Mouse (Mus musculus): ENCODE measurements around the gene Pidd1. TPM values are rescaled to one million over a fixed set of nuclear protein-coding genes. Genes with fewer than 3 reads are reported as not detected.
A peak's percentile ranks its signal among the peaks of the same experiment; 100 is the strongest.

Gene Pidd1
- polyA plus RNA-seq, 1 experiment from 2014 or later: 11.5 TPM

DNA sequence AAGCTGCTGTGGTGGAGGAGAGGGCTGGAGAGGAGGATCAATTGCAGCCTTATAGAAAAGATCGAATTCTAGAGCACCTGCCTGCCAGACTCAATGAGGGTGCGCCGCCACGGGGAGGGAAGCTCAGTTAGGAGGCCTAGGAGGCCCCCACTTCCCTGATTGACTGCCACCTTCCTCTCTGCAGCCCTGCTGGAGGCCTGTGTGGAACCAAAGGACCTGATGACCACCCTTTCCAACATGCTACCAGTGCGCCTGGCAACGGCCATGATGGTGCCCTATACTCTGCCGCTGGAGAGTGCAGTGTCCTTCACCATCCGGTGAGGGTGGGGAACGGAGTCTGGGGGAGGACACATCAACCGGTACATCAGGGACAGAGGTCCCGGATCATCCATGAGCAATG is 14.8 kb upstream of the Pidd1 start:
- WGBS: 91% methylated on average over 11 of the region's 11 CpGs
- peaks cover 42% of the 10 kb centered on the region for H3K27me3 ChIP-seq (replicated peaks; ENCODE audit: control insufficient read depth, insufficient read depth, low read length)
- no peak for DNase-seq (ENCODE audit: low spot score)
- ATAC-seq (replicated peaks; ENCODE audit: low FRiP score, low TSS enrichment, low read depth): no peak
- no peaks in the 10 kb centered on the region for H3K9me3 ChIP-seq (ENCODE audit: control insufficient read depth, low read length)
- H3K9ac ChIP-seq (ENCODE audit: low read length): no peak overlapping the region
- no peak overlapping the region for H3K4me2 ChIP-seq (ENCODE audit: low read length)
- H3K27ac ChIP-seq (ENCODE audit: low read depth): no peak overlapping the region
- 0 out of 2 replicates have a peak, but pooled peaks cover 3% of the 10 kb centered on the region for H3K36me3 ChIP-seq (ENCODE audit: control insufficient read depth, insufficient read depth, low read length)
- no peak overlapping the region for H3K4me3 ChIP-seq (ENCODE audit: low read depth, low read length)
- peaks cover 7% of the 10 kb centered on the region; the same call in 1 of the 2 replicates for H3K4me1 ChIP-seq (replicated peaks; ENCODE audit: control insufficient read depth, insufficient read depth, low read length)

DNA sequence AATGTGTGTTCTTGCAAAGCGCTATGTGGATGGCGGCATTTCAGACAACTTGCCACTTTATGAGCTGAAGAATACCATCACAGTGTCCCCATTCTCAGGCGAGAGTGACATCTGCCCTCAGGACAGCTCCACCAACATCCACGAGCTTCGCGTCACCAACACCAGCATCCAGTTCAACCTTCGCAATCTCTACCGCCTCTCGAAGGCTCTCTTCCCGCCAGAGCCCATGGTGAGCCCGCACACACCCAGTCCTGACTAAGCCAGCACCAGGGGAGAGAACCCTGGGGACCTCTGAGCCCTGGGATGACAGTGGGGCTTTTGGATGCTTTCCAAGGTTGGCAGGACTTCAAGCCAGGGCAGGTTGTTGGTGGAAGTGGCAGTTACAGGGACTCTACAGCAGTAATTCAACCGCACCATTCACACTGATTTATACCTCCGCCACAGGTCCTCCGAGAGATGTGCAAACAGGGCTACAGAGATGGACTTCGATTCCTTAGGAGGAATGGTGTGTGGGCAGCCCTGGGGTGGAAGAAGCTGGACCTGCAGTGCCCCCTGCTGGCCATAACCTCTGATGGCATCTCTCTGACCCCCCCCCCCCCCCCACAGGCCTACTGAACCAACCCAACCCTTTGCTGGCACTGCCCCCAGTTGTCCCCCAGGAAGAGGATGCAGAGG is 14.3 kb upstream of the Pidd1 start:
- ATAC-seq (replicated peaks; ENCODE audit: low FRiP score, low TSS enrichment, low read depth): no peak
- no peak overlapping the region for H3K27ac ChIP-seq (ENCODE audit: low read depth)
- no peak overlapping the region for H3K4me3 ChIP-seq (ENCODE audit: low read depth, low read length)
- 0 out of 2 replicates have a peak, but pooled peaks cover 3% of the 10 kb centered on the region for H3K36me3 ChIP-seq (ENCODE audit: control insufficient read depth, insufficient read depth, low read length)
- 77% methylated on average over 15 of the region's 15 CpGs for WGBS
- H3K27me3 ChIP-seq (replicated peaks; ENCODE audit: control insufficient read depth, insufficient read depth, low read length): peaks cover 37% of the 10 kb centered on the region
- H3K4me1 ChIP-seq (replicated peaks; ENCODE audit: control insufficient read depth, insufficient read depth, low read length): peaks cover 7% of the 10 kb centered on the region; the same call in 1 of the 2 replicates
- no peak overlapping the region for H3K9ac ChIP-seq (ENCODE audit: low read length)
- DNase-seq (ENCODE audit: low spot score): no peak
- no peaks in the 10 kb centered on the region for H3K9me3 ChIP-seq (ENCODE audit: control insufficient read depth, low read length)
- no peak overlapping the region for H3K4me2 ChIP-seq (ENCODE audit: low read length)

DNA sequence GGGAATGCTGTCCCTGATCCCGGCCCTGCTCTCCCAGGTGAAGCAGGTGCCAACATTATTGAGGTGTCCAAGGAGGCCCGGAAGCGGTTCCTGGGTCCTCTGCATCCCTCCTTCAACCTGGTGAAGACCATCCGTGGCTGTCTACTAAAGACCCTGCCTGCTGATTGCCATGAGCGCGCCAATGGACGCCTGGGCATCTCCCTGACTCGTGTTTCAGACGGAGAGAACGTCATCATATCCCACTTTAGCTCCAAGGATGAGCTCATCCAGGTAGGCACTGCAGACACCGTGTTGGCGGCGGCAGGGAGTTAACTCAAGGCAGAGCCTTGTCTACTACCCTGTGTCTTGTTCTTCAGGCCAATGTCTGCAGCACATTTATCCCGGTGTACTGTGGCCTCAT is 13.4 kb upstream of the Pidd1 start:
- DNase-seq (ENCODE audit: low spot score) (no peak), ATAC-seq (replicated peaks; ENCODE audit: low FRiP score, low TSS enrichment, low read depth) (no peak)
- Histone ChIP-seq H3K4me2 (ENCODE audit: low read length) (no peak overlapping the region), H3K27ac (ENCODE audit: low read depth) (no peak overlapping the region), H3K9me3 (ENCODE audit: control insufficient read depth, low read length) (no peaks in the 10 kb centered on the region), H3K36me3 (ENCODE audit: control insufficient read depth, insufficient read depth, low read length) (peaks cover 4% of the 10 kb centered on the region; the same call in 1 of the 2 replicates), H3K27me3 (replicated peaks; ENCODE audit: control insufficient read depth, insufficient read depth, low read length) (peaks cover 28% of the 10 kb centered on the region), H3K9ac (ENCODE audit: low read length) (no peak overlapping the region), H3K4me3 (ENCODE audit: low read depth, low read length) (no peak overlapping the region), H3K4me1 (replicated peaks; ENCODE audit: control insufficient read depth, insufficient read depth, low read length) (peaks cover 7% of the 10 kb centered on the region; the same call in 1 of the 2 replicates)
- WGBS: 92% methylated on average over 14 of the region's 14 CpGs

- WGBS: 85% methylated on average over 6 of the region's 6 CpGs
- 0 out of 2 replicates have a peak, but pooled peaks cover 4% of the 10 kb centered on the region for H3K4me1 ChIP-seq (replicated peaks; ENCODE audit: control insufficient read depth, insufficient read depth, low read length)
- ATAC-seq (replicated peaks; ENCODE audit: low FRiP score, low TSS enrichment, low read depth): no peak
- no peak overlapping the region for H3K27ac ChIP-seq (ENCODE audit: low read depth)
- H3K4me2 ChIP-seq (ENCODE audit: low read length): no peak overlapping the region
- no peaks in the 10 kb centered on the region for H3K9me3 ChIP-seq (ENCODE audit: control insufficient read depth, low read length)
- no peak for DNase-seq (ENCODE audit: low spot score)
- no peak overlapping the region for H3K9ac ChIP-seq (ENCODE audit: low read length)
- peaks cover 9% of the 10 kb centered on the region; the same call in 1 of the 2 replicates for H3K36me3 ChIP-seq (ENCODE audit: control insufficient read depth, insufficient read depth, low read length)
- H3K4me3 ChIP-seq (ENCODE audit: low read depth, low read length): no peak overlapping the region
- H3K27me3 ChIP-seq (replicated peaks; ENCODE audit: control insufficient read depth, insufficient read depth, low read length): peaks cover 23% of the 10 kb centered on the region
These were observed 12.9 kb upstream of the Pidd1 start for GRCm38 (mm10) chr7:141456739-141457138.

DNA sequence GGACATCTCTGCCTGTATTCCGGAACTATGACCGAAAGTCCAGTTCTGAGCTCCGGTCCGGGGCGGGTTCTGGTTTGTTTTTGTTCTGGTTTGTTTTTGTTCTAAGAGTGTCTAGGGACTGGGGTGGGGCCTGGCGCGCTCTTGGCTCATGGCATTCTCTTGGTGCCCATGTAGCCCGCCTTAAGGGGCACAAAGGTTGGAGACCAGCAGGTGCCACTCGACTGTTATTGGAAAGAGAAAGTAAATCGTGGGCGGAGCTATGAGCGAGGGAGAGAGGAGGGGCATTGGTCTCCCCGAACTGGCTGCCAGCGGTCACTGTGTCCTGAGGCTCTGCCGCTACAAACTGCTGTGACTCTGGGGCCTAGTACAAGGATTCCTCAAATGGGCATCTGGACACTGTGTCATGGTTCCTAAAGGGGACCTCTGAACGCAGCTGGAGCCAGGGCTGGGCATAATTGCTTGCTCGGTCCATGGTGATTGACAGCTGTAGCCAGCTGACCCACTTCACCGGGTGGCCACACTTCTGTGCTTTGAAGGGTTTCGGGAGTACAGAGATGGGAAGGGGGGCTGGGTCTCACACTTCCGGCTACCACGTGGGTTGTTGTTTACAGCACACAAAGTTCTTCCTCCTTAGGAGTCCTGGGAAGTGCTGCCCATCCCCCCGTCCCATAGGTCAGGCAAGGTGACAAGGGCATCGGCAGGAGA is 11.9 kb upstream of the Pidd1 start:
- under 1% methylated on average over 23 of the region's 23 CpGs for WGBS
- H3K9ac ChIP-seq (ENCODE audit: low read length): peak overlapping the region; percentile 48
- H3K4me1 ChIP-seq (replicated peaks; ENCODE audit: control insufficient read depth, insufficient read depth, low read length): 0 out of 2 replicates have a peak, but pooled peaks cover 4% of the 10 kb centered on the region
- DNase-seq (ENCODE audit: low spot score) (peak; percentile 85), ATAC-seq (replicated peaks; ENCODE audit: low FRiP score, low TSS enrichment, low read depth) (peak; percentile 29; the same call in 1 of the 2 replicates)
- peaks cover 19% of the 10 kb centered on the region for H3K36me3 ChIP-seq (ENCODE audit: control insufficient read depth, insufficient read depth, low read length)
- H3K4me2 ChIP-seq (ENCODE audit: low read length): peak overlapping the region; percentile 64
- peak overlapping the region; percentile 36; the same call in 1 of the 2 replicates for H3K27ac ChIP-seq (ENCODE audit: low read depth)
- H3K27me3 ChIP-seq (replicated peaks; ENCODE audit: control insufficient read depth, insufficient read depth, low read length): peaks cover 13% of the 10 kb centered on the region
- no peaks in the 10 kb centered on the region for H3K9me3 ChIP-seq (ENCODE audit: control insufficient read depth, low read length)
- peak overlapping the region; percentile 51 for H3K4me3 ChIP-seq (ENCODE audit: low read depth, low read length)

DNA sequence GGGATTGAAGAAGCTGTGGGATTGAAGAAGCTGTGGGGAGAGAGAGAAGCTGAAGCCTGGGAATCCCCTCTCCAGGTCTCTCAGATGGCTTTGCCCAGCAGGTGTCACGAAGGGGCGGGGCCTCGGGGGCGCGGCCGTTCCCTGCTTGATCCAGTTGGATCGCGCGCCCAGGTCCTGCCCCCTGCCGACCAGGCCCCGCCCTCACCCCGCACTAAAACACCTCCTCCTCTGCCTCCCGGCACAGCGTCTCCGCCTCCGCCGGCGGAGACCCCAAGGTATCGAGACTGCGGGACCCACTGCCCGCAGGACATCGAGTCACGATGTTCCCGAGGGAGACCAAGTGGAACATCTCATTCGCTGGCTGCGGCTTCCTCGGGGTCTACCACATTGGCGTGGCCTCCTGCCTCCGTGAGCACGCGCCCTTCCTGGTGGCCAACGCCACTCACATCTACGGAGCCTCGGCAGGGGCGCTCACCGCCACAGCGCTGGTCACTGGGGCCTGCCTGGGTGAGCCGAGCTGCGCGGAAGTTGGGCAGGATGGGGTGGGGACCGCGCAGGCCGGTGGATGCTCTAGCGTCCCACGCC is 11.2 kb upstream of the Pidd1 start, which contains the start of gene Pnpla2:
TSS of gene Pnpla2 (plus strand) at position 232 of the 585 bp plus-strand sequence.
- Histone ChIP-seq H3K27ac (ENCODE audit: low read depth) (peak within 1 kb of the TSS; percentile 36; the same call in 1 of the 2 replicates), H3K9ac (ENCODE audit: low read length) (peak within 1 kb of the TSS; percentile 48), H3K4me1 (replicated peaks; ENCODE audit: control insufficient read depth, insufficient read depth, low read length) (0 out of 2 replicates have a peak, but pooled peaks cover 4% of the 10 kb centered on the region), H3K27me3 (replicated peaks; ENCODE audit: control insufficient read depth, insufficient read depth, low read length) (peaks cover 6% of the 10 kb centered on the region; the same call in 1 of the 2 replicates), H3K36me3 (ENCODE audit: control insufficient read depth, insufficient read depth, low read length) (peaks cover 26% of the 10 kb centered on the region), H3K4me2 (ENCODE audit: low read length) (peak within 1 kb of the TSS; percentile 64), H3K4me3 (ENCODE audit: low read depth, low read length) (peak within 1 kb of the TSS; percentile 51), H3K9me3 (ENCODE audit: control insufficient read depth, low read length) (no peaks in the 10 kb centered on the region)
- ATAC-seq (replicated peaks; ENCODE audit: low FRiP score, low TSS enrichment, low read depth) (peak; percentile 82), DNase-seq (ENCODE audit: low spot score) (peak; percentile 95)
- WGBS: under 1% methylated on average over 42 of the region's 45 CpGs

DNA sequence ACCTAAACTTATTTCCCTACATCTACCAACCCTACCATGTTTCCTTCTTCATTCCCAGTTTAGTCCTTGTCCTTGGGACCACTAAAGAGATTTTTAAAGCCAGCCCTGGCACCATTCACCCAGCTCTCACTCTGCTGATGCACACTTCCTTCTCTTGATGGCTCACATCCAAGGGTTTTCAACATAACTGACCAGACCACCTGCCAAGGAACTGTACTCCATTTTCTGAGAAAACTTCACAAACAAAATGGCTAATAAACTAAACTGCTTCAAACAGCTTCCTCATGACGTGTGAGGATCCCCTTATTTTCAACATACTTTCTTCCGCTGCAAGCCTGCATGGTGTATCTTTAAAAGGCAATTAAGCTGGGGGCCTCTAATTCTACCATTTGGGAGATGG is 9.8 kb upstream of the Pidd1 start:
- 66% methylated on average over 2 of the region's 2 CpGs for WGBS
- Histone ChIP-seq H3K4me1 (replicated peaks; ENCODE audit: control insufficient read depth, insufficient read depth, low read length) (peaks cover 9% of the 10 kb centered on the region), H3K27ac (ENCODE audit: low read depth) (no peak overlapping the region), H3K36me3 (ENCODE audit: control insufficient read depth, insufficient read depth, low read length) (peaks cover 34% of the 10 kb centered on the region), H3K4me2 (ENCODE audit: low read length) (no peak overlapping the region), H3K27me3 (replicated peaks; ENCODE audit: control insufficient read depth, insufficient read depth, low read length) (no peaks in the 10 kb centered on the region), H3K9ac (ENCODE audit: low read length) (no peak overlapping the region), H3K4me3 (ENCODE audit: low read depth, low read length) (no peak overlapping the region), H3K9me3 (ENCODE audit: control insufficient read depth, low read length) (no peaks in the 10 kb centered on the region)
- no peak for DNase-seq (ENCODE audit: low spot score)
- ATAC-seq (replicated peaks; ENCODE audit: low FRiP score, low TSS enrichment, low read depth): no peak

GRCm38 (mm10) chr7:141451928-141452327 is 8.1 kb upstream of the Pidd1 start:
- DNase-seq (ENCODE audit: low spot score): no peak

More at GRCm38 (mm10) chr7:141451928-141452327, 8.1 kb upstream of the Pidd1 start:
- Histone ChIP-seq H3K9me3 (ENCODE audit: control insufficient read depth, low read length) (no peaks in the 10 kb centered on the region), H3K36me3 (ENCODE audit: control insufficient read depth, insufficient read depth, low read length) (peaks cover 38% of the 10 kb centered on the region), H3K4me2 (ENCODE audit: low read length) (no peak overlapping the region), H3K9ac (ENCODE audit: low read length) (no peak overlapping the region), H3K4me3 (ENCODE audit: low read depth, low read length) (no peak overlapping the region), H3K27ac (ENCODE audit: low read depth) (no peak overlapping the region), H3K4me1 (replicated peaks; ENCODE audit: control insufficient read depth, insufficient read depth, low read length) (peaks cover 15% of the 10 kb centered on the region), H3K27me3 (replicated peaks; ENCODE audit: control insufficient read depth, insufficient read depth, low read length) (no peaks in the 10 kb centered on the region)
- no peak for ATAC-seq (replicated peaks; ENCODE audit: low FRiP score, low TSS enrichment, low read depth)
